ENCODE assay signal across 9 mouse cellular contexts in the genomic region with DNA sequence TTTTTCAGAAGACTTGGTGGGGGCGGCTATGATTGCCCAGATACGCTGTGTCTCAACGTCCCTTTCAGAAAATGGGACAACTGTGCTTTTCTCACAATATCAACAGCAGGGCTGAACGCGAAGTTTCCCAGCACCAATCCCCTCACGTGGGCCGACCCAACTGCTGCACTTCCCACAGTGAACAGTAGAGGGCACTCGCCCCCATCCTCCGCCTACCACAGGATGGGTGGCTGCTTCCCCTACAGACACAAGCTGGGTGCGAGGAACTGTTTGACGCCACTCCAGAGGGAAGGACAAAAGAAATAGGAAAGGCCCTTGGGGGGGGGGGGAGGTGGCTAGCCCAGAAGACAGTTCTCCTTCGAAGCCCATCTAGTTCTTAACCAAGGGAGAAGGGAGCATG. TPM values are rescaled to one million over a fixed set of nuclear protein-coding genes. Genes with fewer than 3 reads are reported as not detected.
DNase-seq lines count a peak whose midpoint lies in the region; ATAC-seq and TF ChIP-seq lines count a peak whose summit lies in the region.
"Had no signal": no experiment of that assay in that cellular context is flagged by ENCODE, and none has a peak within 500 bp of the region (broad histone marks: within the 10 kb centered on the region; RNA-seq: fewer than 3 reads in every experiment).

No protein-coding gene starts in this region.

- no peak overlapping the region for H3K4me2 ChIP-seq in kidney, embryonic 15.5 days
- H3K4me2 ChIP-seq in liver, postnatal 0 days (ENCODE audit: low read depth, low read length), result no peak overlapping the region
- H3K4me2 ChIP-seq: heart, embryonic 13.5 days had no signal

- no peaks in the 10 kb centered on the region for H3K9me3 ChIP-seq in kidney, embryonic 15.5 days (replicated peaks)
- no peaks in the 10 kb centered on the region for H3K9me3 ChIP-seq in liver, postnatal 0 days (ENCODE audit: low read length)
- H3K9me3 ChIP-seq: heart, embryonic 13.5 days had no signal

- DNase-seq in CD4-positive, CD25-positive, alpha-beta regulatory T cell, adult 2 months (ENCODE audit: low read depth, low spot score), result peak; percentile 92
- peak; percentile 84 to 85 for DNase-seq in adrenal gland, adult 18-20 months (ENCODE audit: low spot score in 2 of 2)
- DNase-seq in embryo, embryonic 10 days (ENCODE audit: low spot score), result peak; percentile 88
- peak; percentile 56 to 79 for DNase-seq in gastrocnemius, postnatal 36 days
- DNase-seq in liver, postnatal 0 days, result peak; percentile 87
- peak; percentile 85 for DNase-seq in ovary, postnatal 14 days (ENCODE audit: low spot score)
- peak; percentile 87 for DNase-seq in thymus, postnatal 14 days

- no peaks in the 10 kb centered on the region for H3K36me3 ChIP-seq in kidney, embryonic 15.5 days
- H3K36me3 ChIP-seq in liver, postnatal 0 days (replicated peaks; ENCODE audit: insufficient read depth, low read length), result no peaks in the 10 kb centered on the region
- H3K36me3 ChIP-seq: heart, embryonic 13.5 days had no signal

- no peak overlapping the region for H3K27ac ChIP-seq in kidney, embryonic 15.5 days
- no peak overlapping the region for H3K27ac ChIP-seq in liver, postnatal 0 days (ENCODE audit: low read depth)
- H3K27ac ChIP-seq: heart, embryonic 13.5 days had no signal

- intact Hi-C loops in gastrocnemius, postnatal 36 days (cut with DNase I), result no loop called here

- peaks cover 52% of the 10 kb centered on the region for H3K27me3 ChIP-seq in kidney, embryonic 15.5 days
- H3K27me3 ChIP-seq in liver, postnatal 0 days (ENCODE audit: insufficient read depth, low read length), result peaks cover 47% of the 10 kb centered on the region

- no peak overlapping the region for H3K4me3 ChIP-seq in kidney, embryonic 15.5 days (replicated peaks)
- no peak overlapping the region for H3K4me3 ChIP-seq in liver, postnatal 0 days (ENCODE audit: low read depth, low read length)
- H3K4me3 ChIP-seq: heart, embryonic 13.5 days had no signal

- 0 out of 2 replicates have a peak, but pooled peaks have one; percentile 23 for ATAC-seq in kidney, embryonic 15.5 days (replicated peaks; ENCODE audit: low FRiP score)
- ATAC-seq in liver, postnatal 0 days, result peak; percentile 20; the same call in 1 of the 2 replicates

- WGBS in kidney, embryonic 15.5 days, result 5% methylated on average over 12 of the region's 12 CpGs
- 6% methylated on average over 12 of the region's 12 CpGs for WGBS in liver, postnatal 0 days (ENCODE audit: insufficient replicate concordance)

- no peak overlapping the region for H3K9ac ChIP-seq in kidney, embryonic 15.5 days
- H3K9ac ChIP-seq in liver, postnatal 0 days (replicated peaks), result no peak overlapping the region
- H3K9ac ChIP-seq: heart, embryonic 13.5 days had no signal

- no peak for TF ChIP-seq EP300 in liver, postnatal 0 days (IDR thresholded peaks at IDR 0.05; ENCODE audit: low read depth)

- TF ChIP-seq CTCF in liver, postnatal 0 days (IDR thresholded peaks at IDR 0.05; ENCODE audit: low read depth), result peak; percentile 97

- H3K4me1 ChIP-seq in kidney, embryonic 15.5 days, result peaks cover 36% of the 10 kb centered on the region
- H3K4me1 ChIP-seq in liver, postnatal 0 days (ENCODE audit: insufficient read depth), result peaks cover 8% of the 10 kb centered on the region; the same call in 1 of the 2 replicates

RNA-seq across cellular contexts. Expression of gene Epop, which starts 2.4 kb away (rescaled TPM):
- 1 to 10 TPM; 5.5 to 8.2 TPM for total RNA-seq in adrenal gland, adult 18-20 months (2021)
- total RNA-seq in gastrocnemius, postnatal 36 days (2021), result 1 to 10 TPM in 1 of 2 experiments, under 1 TPM in 1; 0.91 to 1.2 TPM
- 4.3 and 5.1 TPM in 2 replicates for polyA plus RNA-seq in kidney, embryonic 15.5 days (2015; fragmentation: Nextera tagmentation; extraction: Ambion mirVana)
- polyA plus RNA-seq in liver, postnatal 0 days (2015; fragmentation: Nextera tagmentation; extraction: Ambion mirVana), result 1.1 and 1.6 TPM in 2 replicates

RNA-seq across cellular contexts. Expression of gene Mllt6, which starts 31.3 kb away (rescaled TPM):
- total RNA-seq in adrenal gland, adult 18-20 months (2021), result 10 to 100 TPM; 42.4 to 44.0 TPM
- 10 to 100 TPM; 40.7 to 46.4 TPM for total RNA-seq in gastrocnemius, postnatal 36 days (2021)
- 2.8 and 3.9 TPM in 2 replicates for polyA plus RNA-seq in kidney, embryonic 15.5 days (2015; fragmentation: Nextera tagmentation; extraction: Ambion mirVana)
- 0.32 and 0.38 TPM in 2 replicates for polyA plus RNA-seq in liver, postnatal 0 days (2015; fragmentation: Nextera tagmentation; extraction: Ambion mirVana)

RNA-seq across cellular contexts. Expression of gene Cisd3, which starts 53.7 kb away (rescaled TPM):
- 100 to 1,000 TPM; 165 to 273 TPM for total RNA-seq in adrenal gland, adult 18-20 months (2021)
- 100 to 1,000 TPM; 103 to 108 TPM for total RNA-seq in gastrocnemius, postnatal 36 days (2021)
- polyA plus RNA-seq in kidney, embryonic 15.5 days (2015; fragmentation: Nextera tagmentation; extraction: Ambion mirVana), result 41.2 and 42.7 TPM in 2 replicates
- polyA plus RNA-seq in liver, postnatal 0 days (2015; fragmentation: Nextera tagmentation; extraction: Ambion mirVana), result 54.6 and 63.7 TPM in 2 replicates

RNA-seq across cellular contexts. Expression of gene Srcin1, which starts 56.0 kb away (rescaled TPM):
- 10 to 100 TPM; 11.4 to 12.3 TPM for total RNA-seq in adrenal gland, adult 18-20 months (2021)
- under 1 TPM; 0.59 to 0.72 TPM for total RNA-seq in gastrocnemius, postnatal 36 days (2021)
- polyA plus RNA-seq in kidney, embryonic 15.5 days (2015; fragmentation: Nextera tagmentation; extraction: Ambion mirVana), result 0.83 and 0.85 TPM in 2 replicates
- polyA plus RNA-seq in liver, postnatal 0 days (2015; fragmentation: Nextera tagmentation; extraction: Ambion mirVana), result 0.02 and 0.05 TPM in 2 replicates
